Mouse (Mus musculus) intestine, postnatal 0 days (tissue): ENCODE measurements at regions not wholly inside any gene's neighbourhood (a gene's known extent, or its start where the extent isn't known, plus 50 kb on each side); places are given as distances from the start of the nearest gene placed in this dataset.

ENCODE experiments used
- ATAC-seq: fragments of 200-750 bp; cut with Nextera tagmentation; 2 replicates; pipeline ENCODE4 v1.8.0; 2017; ENCODE audit warnings: mild to moderate bottlenecking, moderate TSS enrichment, moderate library complexity
- H3K27ac ChIP-seq: fragments of 300-500 bp; sonication (generic); 2 replicates; pipeline ENCODE4 v1.5.1; 2014; ENCODE audit warnings: mild to moderate bottlenecking, low read depth, low read length, moderate library complexity
- H3K27me3 ChIP-seq: fragments of 300-500 bp; sonication (generic); replicated peaks from 2 replicates; pipeline ENCODE4 v1.6.1; 2014; ENCODE audit warnings: low read length, mixed read lengths; ENCODE audit not compliant: control insufficient read depth, insufficient read depth
- H3K36me3 ChIP-seq: fragments of 300-500 bp; sonication (generic); 2 replicates; pipeline ENCODE4 v1.6.1; 2014; ENCODE audit warnings: mild to moderate bottlenecking, moderate library complexity; ENCODE audit not compliant: control insufficient read depth, insufficient read depth
- H3K4me1 ChIP-seq: fragments of 300-500 bp; sonication (generic); replicated peaks from 2 replicates; pipeline ENCODE4 v1.6.1; 2014; ENCODE audit warnings: antibody characterized with exemption, low read length, mixed read lengths; ENCODE audit not compliant: control insufficient read depth, insufficient read depth
- H3K4me2 ChIP-seq: fragments of 300-500 bp; sonication (generic); replicated peaks from 2 replicates; pipeline ENCODE4 v1.6.1; 2014; ENCODE audit warnings: low read depth, mild to moderate bottlenecking, moderate library complexity
- H3K4me3 ChIP-seq: fragments of 300-500 bp; sonication (generic); 2 replicates; pipeline ENCODE4 v1.5.1; 2014; ENCODE audit warnings: low read depth, low read length
- H3K9ac ChIP-seq: fragments of 300-500 bp; sonication (generic); 2 replicates; pipeline ENCODE4 v1.6.1; 2014; ENCODE audit warnings: mild to moderate bottlenecking, low read depth, low read length
- H3K9me3 ChIP-seq: fragments of 300-500 bp; sonication (generic); 2 replicates; pipeline ENCODE4 v1.6.1; 2016; ENCODE audit warnings: mixed run types; ENCODE audit not compliant: control insufficient read depth
- CTCF ChIP-seq: sonication (generic); IDR thresholded peaks from 2 replicates; pipeline ENCODE4 v1.5.1; 2016; ENCODE audit warnings: low read depth, mild to moderate bottlenecking, control low read depth, antibody characterized with exemption, moderate library complexity
- whole genome bisulfite sequencing: fragments of 180-500 bp; shearing (Covaris S2); extraction: QIAGEN DNeasy Blood & Tissue Kit; methylation state at CpG from one replicate; pipeline ENCODE4 v1.1.7; 2014; 5-methylcytosine and 5-hydroxymethylcytosine counted together

DNA sequence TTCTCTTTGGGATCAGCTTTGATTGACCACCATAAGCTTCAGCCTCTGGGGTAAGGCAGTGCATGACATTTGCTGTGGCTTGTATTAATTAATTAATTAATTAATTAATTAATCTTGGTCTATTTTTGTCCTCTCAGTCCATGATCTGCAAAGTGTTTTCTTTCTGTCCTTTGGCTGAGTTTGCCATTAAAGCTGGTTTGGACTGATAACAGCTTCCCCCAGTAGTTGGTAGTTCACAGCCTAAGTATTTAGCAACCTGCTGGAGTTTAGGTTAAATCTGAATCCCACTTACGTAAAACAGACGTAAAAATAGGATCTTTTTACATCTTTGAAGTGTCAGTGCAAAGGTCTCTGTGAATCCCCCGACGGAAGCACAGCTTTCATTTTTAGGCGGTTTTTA, 133.7 kb upstream of the Slc7a14 start:
- WGBS = 91% methylated on average over 5 of the region's 5 CpGs
- Histone ChIP-seq H3K27me3 (no peaks in the 10 kb centered on the region), H3K9ac (no peak overlapping the region), H3K27ac (no peak overlapping the region), H3K36me3 (no peaks in the 10 kb centered on the region), H3K4me2 (no peak overlapping the region), H3K4me3 (no peak overlapping the region), H3K9me3 (no peaks in the 10 kb centered on the region), H3K4me1 (no peaks in the 10 kb centered on the region)
- no peak for TF ChIP-seq CTCF
- no peak for ATAC-seq

- H3K27me3 ChIP-seq = no peaks in the 10 kb centered on the region
- no peaks in the 10 kb centered on the region for H3K36me3 ChIP-seq
- no peak overlapping the region for H3K27ac ChIP-seq
- TF ChIP-seq CTCF = no peak
- no peak for ATAC-seq
- H3K4me2 ChIP-seq = no peak overlapping the region
- no peak overlapping the region for H3K9ac ChIP-seq
- no peaks in the 10 kb centered on the region for H3K9me3 ChIP-seq
- no peak overlapping the region for H3K4me3 ChIP-seq
- H3K4me1 ChIP-seq = no peaks in the 10 kb centered on the region
- 92% methylated on average over 2 of the region's 2 CpGs for WGBS
These were observed 130.1 kb upstream of the Slc7a14 start for GRCm38 (mm10) chr3:31440282-31440681.

- TF ChIP-seq CTCF = no peak
- Histone ChIP-seq H3K27me3 (no peaks in the 10 kb centered on the region), H3K9ac (no peak overlapping the region), H3K36me3 (no peaks in the 10 kb centered on the region), H3K4me1 (no peaks in the 10 kb centered on the region), H3K4me2 (no peak overlapping the region), H3K4me3 (no peak overlapping the region), H3K27ac (no peak overlapping the region), H3K9me3 (no peaks in the 10 kb centered on the region)
- ATAC-seq = no peak
- 57% methylated on average over 3 of the region's 3 CpGs for WGBS
These were observed 127.8 kb upstream of the Slc7a14 start for GRCm38 (mm10) chr3:31437970-31438369.

DNA sequence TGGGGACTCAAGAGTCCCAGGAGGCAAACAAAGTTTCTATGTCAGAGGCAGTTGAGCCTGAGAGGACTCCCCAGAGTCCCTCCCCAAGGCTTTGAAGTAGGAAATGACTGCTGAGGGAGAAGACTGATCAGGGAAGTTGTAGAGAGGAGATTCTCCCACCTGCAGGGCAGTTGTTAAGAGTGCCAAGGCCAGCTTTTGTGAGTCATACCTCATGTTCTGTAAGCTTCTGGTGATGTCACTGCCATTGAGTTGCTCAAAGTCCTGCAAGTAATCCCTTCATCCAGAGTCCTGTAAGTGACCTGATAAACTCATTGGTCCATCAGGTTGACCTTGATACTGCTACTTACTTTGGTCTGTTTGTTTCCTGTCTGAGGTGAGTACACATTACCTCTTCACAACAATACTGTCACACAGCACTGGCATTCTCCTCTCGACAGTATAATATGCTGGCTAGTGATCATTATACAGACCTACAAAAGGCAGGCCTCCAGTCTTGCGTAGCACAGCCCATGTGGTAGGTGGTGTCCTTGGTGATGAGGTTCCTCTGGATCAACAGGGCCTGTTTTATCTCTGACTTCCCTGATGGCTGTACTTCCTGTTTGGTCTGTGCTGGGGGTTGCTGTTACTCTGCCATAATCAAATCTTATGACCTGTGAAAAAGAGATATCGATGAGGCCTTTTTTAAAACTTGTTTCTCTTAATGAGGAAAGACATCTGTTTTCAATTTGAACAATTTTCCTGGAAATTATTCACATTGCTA, 125.2 kb upstream of the Slc7a14 start:
- Histone ChIP-seq H3K9ac (no peak overlapping the region), H3K9me3 (no peaks in the 10 kb centered on the region), H3K27me3 (no peaks in the 10 kb centered on the region), H3K27ac (no peak overlapping the region), H3K4me2 (no peak overlapping the region), H3K4me1 (no peaks in the 10 kb centered on the region), H3K36me3 (no peaks in the 10 kb centered on the region), H3K4me3 (no peak overlapping the region)
- no peak for TF ChIP-seq CTCF
- ATAC-seq = no peak
- 62% methylated on average over 3 of the region's 3 CpGs for WGBS

DNA sequence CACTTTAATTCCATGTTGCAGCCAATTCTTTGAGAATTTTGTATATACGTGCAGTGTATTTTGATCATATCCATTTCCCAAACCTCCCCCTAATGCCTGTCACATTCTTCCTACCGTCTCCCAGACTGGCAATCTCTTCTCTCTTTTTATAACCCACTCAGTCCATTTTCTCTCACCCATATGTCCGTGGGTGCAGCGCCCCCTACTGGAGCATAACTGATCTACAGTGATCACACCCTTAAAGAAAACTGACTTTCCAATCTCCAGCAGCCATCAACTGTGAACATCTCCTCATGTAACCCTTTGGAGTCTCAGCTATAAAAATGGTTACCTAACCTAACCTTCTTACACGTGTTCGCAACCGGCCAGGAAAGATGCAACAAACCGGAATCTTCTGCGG, 123.0 kb upstream of the Slc7a14 start:
- no peak for ATAC-seq
- peak; percentile 33; the same call in 1 of the 2 replicates for TF ChIP-seq CTCF
- no peaks in the 10 kb centered on the region for H3K4me1 ChIP-seq
- H3K27me3 ChIP-seq = no peaks in the 10 kb centered on the region
- WGBS = 83% methylated on average over 9 of the region's 9 CpGs
- no peak overlapping the region for H3K9ac ChIP-seq
- no peak overlapping the region for H3K4me3 ChIP-seq
- no peaks in the 10 kb centered on the region for H3K9me3 ChIP-seq
- H3K36me3 ChIP-seq = no peaks in the 10 kb centered on the region
- no peak overlapping the region for H3K4me2 ChIP-seq
- H3K27ac ChIP-seq = no peak overlapping the region

DNA sequence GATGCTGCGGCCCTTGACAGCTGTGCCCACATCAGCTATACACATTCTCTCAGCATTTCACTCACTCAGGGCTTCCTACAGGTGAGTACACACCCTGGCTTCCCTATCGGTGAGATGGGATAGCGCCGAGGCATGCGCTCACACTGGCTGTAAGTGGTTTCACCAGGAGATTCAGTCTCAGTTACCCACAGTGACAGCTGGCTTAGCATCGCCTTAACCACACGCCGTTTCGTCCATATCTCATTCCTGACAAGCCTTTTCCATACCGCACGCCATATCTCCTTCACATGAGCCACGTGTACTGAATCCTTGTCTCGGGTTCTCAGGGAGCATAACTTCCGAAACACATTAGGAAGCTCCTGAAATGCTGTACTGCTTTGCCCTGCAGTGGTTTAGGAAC, 113.3 kb upstream of the Slc7a14 start:
- no peak overlapping the region for H3K4me3 ChIP-seq
- H3K4me1 ChIP-seq = no peaks in the 10 kb centered on the region
- H3K36me3 ChIP-seq = no peaks in the 10 kb centered on the region
- H3K27ac ChIP-seq = no peak overlapping the region
- H3K9me3 ChIP-seq = no peaks in the 10 kb centered on the region
- H3K9ac ChIP-seq = no peak overlapping the region
- no peak overlapping the region for H3K4me2 ChIP-seq
- H3K27me3 ChIP-seq = no peaks in the 10 kb centered on the region
- no peak for ATAC-seq
- no peak for TF ChIP-seq CTCF
- 90% methylated on average over 14 of the region's 14 CpGs for WGBS

DNA sequence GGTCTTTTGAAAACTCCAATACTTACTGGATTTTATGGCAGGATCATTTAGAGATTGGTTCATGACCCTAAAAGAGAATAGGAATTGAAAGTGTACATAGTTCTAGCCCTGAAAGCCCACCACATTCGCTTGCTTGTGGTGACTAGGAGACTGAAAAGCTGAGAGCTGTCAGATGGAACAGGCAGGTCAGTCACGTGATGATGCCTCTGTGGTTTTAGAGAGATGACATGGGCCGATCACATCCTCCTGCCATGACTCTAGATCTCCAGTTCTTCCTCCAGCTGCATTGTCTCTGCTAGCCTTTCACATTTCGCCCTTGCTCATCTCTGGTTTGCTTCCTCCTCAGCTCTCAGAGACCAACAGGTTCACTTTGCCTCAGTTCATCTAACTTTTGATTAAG, 98.6 kb upstream of the Slc7a14 start:
- no peak overlapping the region for H3K27ac ChIP-seq
- no peak for ATAC-seq
- no peaks in the 10 kb centered on the region for H3K4me1 ChIP-seq
- no peak overlapping the region for H3K4me2 ChIP-seq
- 74% methylated on average over 4 of the region's 4 CpGs for WGBS
- H3K4me3 ChIP-seq = no peak overlapping the region
- TF ChIP-seq CTCF = no peak
- no peaks in the 10 kb centered on the region for H3K36me3 ChIP-seq
- no peaks in the 10 kb centered on the region for H3K27me3 ChIP-seq
- H3K9ac ChIP-seq = no peak overlapping the region
- H3K9me3 ChIP-seq = no peaks in the 10 kb centered on the region
